Mouse (Mus musculus) forebrain, embryonic 11.5 days (tissue): ENCODE measurements at regions not wholly inside any gene's neighbourhood (a gene's known extent, or its start where the extent isn't known, plus 50 kb on each side); places are given as distances from the start of the nearest gene placed in this dataset.
A peak's percentile ranks its signal among the peaks of the same experiment; 100 is the strongest.

Experiments
- ATAC-seq: fragments of 200-750 bp; cut with Nextera tagmentation; replicated peaks from 2 replicates; pipeline ENCODE4 v1.8.0; 2017; ENCODE audit warnings: moderate TSS enrichment; ENCODE audit not compliant: low FRiP score
- DNase-seq: peaks from one replicate; pipeline ENCODE4 v3.0.0-alpha.2; 2017; ENCODE audit warnings: low spot score
- H3K27ac ChIP-seq: fragments of 300-500 bp; sonication (generic); 2 replicates; pipeline ENCODE4 v1.5.1; 2014; ENCODE audit warnings: low read depth, low read length
- H3K27me3 ChIP-seq: fragments of 300-500 bp; sonication (generic); 2 replicates; pipeline ENCODE4 v1.6.1; 2014; ENCODE audit warnings: mild to moderate bottlenecking, low read length, mixed read lengths; ENCODE audit not compliant: control insufficient read depth, insufficient read depth
- H3K36me3 ChIP-seq: fragments of 300-500 bp; sonication (generic); 2 replicates; pipeline ENCODE4 v1.6.1; 2014; ENCODE audit warnings: mild to moderate bottlenecking, low read length, moderate library complexity, mixed read lengths; ENCODE audit not compliant: control insufficient read depth, insufficient read depth
- H3K4me1 ChIP-seq: fragments of 300-500 bp; sonication (generic); replicated peaks from 2 replicates; pipeline ENCODE4 v1.6.1; 2014; ENCODE audit warnings: low read length, mixed read lengths; ENCODE audit not compliant: control insufficient read depth, insufficient read depth
- H3K4me2 ChIP-seq: fragments of 300-500 bp; sonication (generic); 2 replicates; pipeline ENCODE4 v1.6.1; 2014; ENCODE audit warnings: low read depth, mild to moderate bottlenecking, low read length, moderate library complexity, mixed read lengths; ENCODE audit not compliant: severe bottlenecking
- H3K4me3 ChIP-seq: fragments of 300-500 bp; sonication (generic); 2 replicates; pipeline ENCODE4 v1.5.1; 2014; ENCODE audit warnings: low read depth, low read length
- H3K9ac ChIP-seq: fragments of 300-500 bp; sonication (generic); 2 replicates; pipeline ENCODE4 v1.6.1; 2014; ENCODE audit warnings: low read length
- H3K9me3 ChIP-seq: fragments of 300-500 bp; sonication (generic); 2 replicates; pipeline ENCODE4 v1.6.1; 2016; ENCODE audit warnings: low read length, mixed read lengths; ENCODE audit not compliant: control insufficient read depth
- WGBS: fragments of 180-500 bp; shearing (Covaris S2); extraction: QIAGEN DNeasy Blood & Tissue Kit; methylation state at CpG from one replicate; pipeline ENCODE4 v1.1.7; 2014; 5-methylcytosine and 5-hydroxymethylcytosine counted together

GRCm38 (mm10) chr13:107456394-107456793 is 434.5 kb upstream of the Kif2a start:
- Histone ChIP-seq H3K9ac (no peak overlapping the region), H3K27me3 (no peaks in the 10 kb centered on the region), H3K4me3 (no peak overlapping the region), H3K4me1 (peaks cover 2% of the 10 kb centered on the region; the same call in 1 of the 2 replicates), H3K9me3 (no peaks in the 10 kb centered on the region), H3K4me2 (no peak overlapping the region), H3K36me3 (no peaks in the 10 kb centered on the region), H3K27ac (no peak overlapping the region)
- ATAC-seq, result no peak
- DNase-seq, result no peak
- 70% methylated on average over 2 of the region's 2 CpGs for WGBS

DNA sequence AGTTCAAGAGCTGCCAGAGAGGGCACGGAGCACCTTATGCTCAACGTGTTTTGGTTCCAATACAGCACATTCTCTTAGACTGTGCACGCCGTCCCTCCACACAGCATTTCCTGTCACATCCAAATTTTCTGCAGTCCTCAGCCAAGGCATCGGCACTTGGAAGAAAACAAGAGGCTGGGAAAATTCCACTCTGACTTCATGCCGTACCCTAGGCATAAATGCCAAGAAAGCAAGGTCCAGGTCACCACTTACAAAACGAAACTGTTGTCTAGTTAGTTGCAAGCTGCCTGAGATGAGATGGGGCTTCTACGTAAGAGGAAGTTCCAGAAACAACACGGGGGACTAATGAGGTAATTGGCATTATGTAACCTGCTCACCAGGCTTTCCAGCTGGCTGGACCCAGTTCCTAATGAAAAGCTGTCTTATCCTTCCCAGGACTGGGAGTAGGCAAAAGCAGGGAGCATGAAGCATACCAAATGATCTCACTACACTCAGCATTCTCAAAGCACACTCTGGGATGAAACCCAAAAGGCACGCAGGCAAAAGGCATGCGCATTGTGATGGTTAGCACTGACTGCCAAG is 427.8 kb upstream of the Kif2a start:
- no peaks in the 10 kb centered on the region for H3K36me3 ChIP-seq
- no peak for DNase-seq
- H3K27ac ChIP-seq, result no peak overlapping the region
- no peaks in the 10 kb centered on the region for H3K27me3 ChIP-seq
- H3K9ac ChIP-seq, result no peak overlapping the region
- 86% methylated on average over 11 of the region's 11 CpGs for WGBS
- no peak for ATAC-seq
- H3K4me3 ChIP-seq, result no peak overlapping the region
- H3K4me1 ChIP-seq, result no peaks in the 10 kb centered on the region
- no peaks in the 10 kb centered on the region for H3K9me3 ChIP-seq
- no peak overlapping the region for H3K4me2 ChIP-seq

GRCm38 (mm10) chr13:107447813-107448212 is 425.9 kb upstream of the Kif2a start:
- Histone ChIP-seq H3K4me2 (no peak overlapping the region), H3K4me3 (no peak overlapping the region), H3K9me3 (no peaks in the 10 kb centered on the region), H3K9ac (no peak overlapping the region), H3K27me3 (no peaks in the 10 kb centered on the region), H3K36me3 (no peaks in the 10 kb centered on the region), H3K27ac (no peak overlapping the region), H3K4me1 (no peaks in the 10 kb centered on the region)
- no peak for ATAC-seq
- DNase-seq, result no peak
- WGBS, result 81% methylated on average over 2 of the region's 2 CpGs

DNA sequence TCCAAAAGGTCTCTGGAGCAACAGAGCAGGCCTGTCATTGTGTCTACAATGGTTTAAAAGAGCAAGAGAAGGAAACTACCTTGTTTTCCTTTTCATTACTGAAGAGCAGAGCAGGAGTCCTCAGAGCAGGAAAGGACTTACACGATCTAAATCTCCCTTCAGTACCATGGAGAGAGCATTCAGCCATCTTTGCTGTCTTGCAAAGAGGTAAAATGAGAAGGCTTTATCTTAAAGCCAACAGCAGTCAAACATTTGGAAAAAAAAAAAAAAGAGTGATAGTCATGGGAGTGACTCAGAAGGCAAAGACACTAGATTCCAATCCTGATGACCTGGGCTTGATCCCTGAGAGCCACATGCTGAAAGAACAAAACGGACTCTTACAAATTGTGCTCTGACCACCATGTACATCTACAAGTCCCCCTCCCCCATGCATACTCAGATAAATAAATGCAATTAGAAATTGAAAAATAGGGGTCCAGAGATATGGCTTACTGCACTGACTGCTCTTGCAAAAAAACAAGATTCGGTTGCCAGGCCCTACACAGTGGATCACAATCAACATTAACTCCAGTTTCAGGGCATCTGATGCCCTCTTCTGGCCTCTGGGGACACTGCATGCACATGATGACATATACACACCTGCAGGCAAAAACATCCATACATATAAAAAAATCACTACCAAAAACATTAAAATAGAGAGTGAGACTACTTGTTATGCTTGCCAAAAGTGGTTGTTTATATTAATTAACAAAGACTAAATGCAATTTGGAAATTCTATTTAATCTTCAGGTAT is 397.6 kb upstream of the Kif2a start:
- Histone ChIP-seq H3K4me1 (no peaks in the 10 kb centered on the region), H3K36me3 (no peaks in the 10 kb centered on the region), H3K9ac (no peak overlapping the region), H3K27me3 (no peaks in the 10 kb centered on the region), H3K4me2 (no peak overlapping the region), H3K27ac (no peak overlapping the region), H3K9me3 (peaks cover 2% of the 10 kb centered on the region; the same call in 1 of the 2 replicates), H3K4me3 (no peak overlapping the region)
- ATAC-seq (no peak), DNase-seq (no peak)
- WGBS, result 80% methylated on average over 3 of the region's 3 CpGs

DNA sequence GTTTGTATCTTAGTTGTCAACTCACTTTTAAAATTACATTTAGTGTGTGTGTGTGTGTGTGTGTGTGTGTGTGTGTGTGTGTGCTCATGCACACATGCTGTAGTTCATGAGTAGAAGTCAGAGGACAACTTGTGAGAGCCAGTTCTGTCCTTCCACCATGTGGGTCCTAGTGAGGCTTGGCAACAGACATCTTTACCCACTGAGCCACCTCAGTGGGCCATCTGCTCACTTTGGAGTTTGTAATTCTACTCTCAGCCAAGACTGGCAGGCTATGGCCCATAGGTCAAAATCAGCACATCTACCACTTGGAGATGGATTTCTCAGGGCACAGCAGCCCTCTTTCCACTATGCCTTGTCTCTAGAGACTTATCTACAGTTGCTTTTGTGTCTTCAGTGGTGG is 388.3 kb upstream of the Kif2a start:
- no peaks in the 10 kb centered on the region for H3K4me1 ChIP-seq
- no peak overlapping the region for H3K4me2 ChIP-seq
- no peaks in the 10 kb centered on the region for H3K36me3 ChIP-seq
- no peak overlapping the region for H3K9ac ChIP-seq
- H3K9me3 ChIP-seq, result no peaks in the 10 kb centered on the region
- DNase-seq (no peak), ATAC-seq (no peak)
- H3K27me3 ChIP-seq, result no peaks in the 10 kb centered on the region
- no peak overlapping the region for H3K4me3 ChIP-seq
- no peak overlapping the region for H3K27ac ChIP-seq

DNA sequence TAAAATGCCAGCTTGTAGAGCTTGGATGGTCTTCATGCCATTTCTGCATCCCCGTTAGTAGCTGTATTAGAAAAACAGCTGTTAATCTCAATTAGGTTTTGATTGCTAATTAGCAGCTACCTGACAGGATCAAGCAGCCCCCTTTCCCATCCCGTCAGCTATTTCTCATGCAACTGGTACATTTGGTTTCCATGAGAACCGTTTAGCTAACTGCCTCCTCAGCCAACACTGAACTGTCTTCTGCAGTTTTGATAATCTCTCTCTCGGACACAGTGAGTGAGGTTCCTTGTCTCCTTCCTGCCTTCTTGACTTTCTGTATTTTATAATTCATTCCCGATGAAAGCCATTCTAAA is 385.7 kb upstream of the Kif2a start:
- H3K9ac ChIP-seq, result no peak overlapping the region
- H3K9me3 ChIP-seq, result no peaks in the 10 kb centered on the region
- no peak overlapping the region for H3K4me3 ChIP-seq
- no peaks in the 10 kb centered on the region for H3K27me3 ChIP-seq
- no peak overlapping the region for H3K4me2 ChIP-seq
- peak overlapping the region; percentile 39; the same call in 1 of the 2 replicates for H3K27ac ChIP-seq
- ATAC-seq (peak; percentile 64), DNase-seq (no peak)
- WGBS, result 53% methylated on average over 5 of the region's 5 CpGs
- no peaks in the 10 kb centered on the region for H3K36me3 ChIP-seq
- no peaks in the 10 kb centered on the region for H3K4me1 ChIP-seq

DNA sequence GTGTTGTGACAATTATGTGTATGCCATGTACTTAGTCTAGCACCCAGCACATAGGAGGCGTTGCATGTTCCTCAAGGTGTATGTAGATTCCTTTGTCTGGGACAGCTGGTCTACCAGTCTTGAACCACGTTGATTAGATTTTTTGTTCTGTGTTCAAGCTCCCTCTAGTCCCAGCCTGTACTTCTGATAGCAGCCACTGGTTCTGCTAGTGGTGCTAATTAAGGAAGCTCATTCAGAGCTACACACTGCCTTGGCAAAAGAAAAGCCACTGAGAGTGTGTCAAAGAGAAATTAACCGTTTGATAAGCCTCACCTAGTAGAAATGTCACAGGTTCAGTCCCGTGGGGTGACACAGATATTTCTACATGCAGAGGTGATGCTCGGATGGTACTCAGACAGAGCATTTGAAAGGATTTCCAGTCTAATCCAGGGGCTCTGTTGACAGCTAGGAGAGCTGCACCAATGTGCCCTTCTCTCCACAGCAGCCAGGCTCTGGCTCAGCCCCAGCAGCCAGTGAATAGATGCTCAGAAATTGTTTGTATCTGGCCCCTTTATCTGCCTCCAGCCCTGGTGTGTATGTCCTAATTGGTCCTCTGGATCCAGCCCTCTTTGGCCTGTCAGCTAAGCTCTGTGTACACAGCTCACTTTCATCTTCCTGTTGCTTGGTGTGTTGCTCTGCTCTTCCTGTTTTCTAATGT is 385.2 kb upstream of the Kif2a start:
- Histone ChIP-seq H3K4me1 (no peaks in the 10 kb centered on the region), H3K9me3 (no peaks in the 10 kb centered on the region), H3K4me3 (no peak overlapping the region), H3K27ac (peak overlapping the region; percentile 47), H3K27me3 (no peaks in the 10 kb centered on the region), H3K36me3 (no peaks in the 10 kb centered on the region), H3K9ac (no peak overlapping the region), H3K4me2 (no peak overlapping the region)
- ATAC-seq, result peak; percentile 91
- peak; percentile 66 for DNase-seq
- WGBS, result 57% methylated on average over 5 of the region's 5 CpGs

DNA sequence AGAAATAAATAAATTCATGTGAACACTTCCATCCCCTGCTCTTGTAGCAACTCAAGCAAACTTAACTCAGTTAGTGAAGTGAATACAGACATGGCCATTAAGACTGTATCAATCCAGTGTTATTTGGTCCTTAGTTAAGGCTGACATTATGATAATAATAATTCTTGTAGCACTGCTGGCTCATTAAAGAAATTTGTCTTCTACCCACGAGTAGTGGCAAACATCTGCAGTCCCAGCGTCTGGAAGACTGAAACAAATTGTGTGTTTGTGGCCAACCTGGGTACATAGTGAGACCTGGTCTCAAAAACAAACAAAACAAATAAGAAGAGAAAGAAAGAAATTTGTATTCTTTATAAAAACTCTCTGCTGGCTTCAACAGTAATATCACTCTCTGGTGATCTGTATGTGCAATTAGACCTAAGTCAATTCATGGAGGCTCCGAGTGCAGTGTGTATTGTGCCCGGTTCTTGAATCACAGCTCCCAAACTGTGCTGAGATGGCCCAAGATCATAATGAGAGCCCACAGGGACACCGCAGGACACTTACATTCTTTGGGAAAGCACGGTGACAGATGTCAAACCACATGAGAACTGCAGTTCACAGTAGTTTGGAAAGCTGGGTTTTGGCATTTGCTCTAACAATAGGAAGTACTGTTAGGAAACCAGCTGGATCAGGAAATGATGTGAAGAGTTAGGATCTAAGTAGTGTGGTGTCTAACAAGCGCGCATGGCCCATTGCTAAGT is 376.9 kb upstream of the Kif2a start:
- no peak overlapping the region for H3K4me3 ChIP-seq
- H3K4me2 ChIP-seq, result no peak overlapping the region
- no peak for ATAC-seq
- H3K36me3 ChIP-seq, result no peaks in the 10 kb centered on the region
- 69% methylated on average over 8 of the region's 8 CpGs for WGBS
- DNase-seq, result no peak
- no peak overlapping the region for H3K27ac ChIP-seq
- H3K4me1 ChIP-seq, result no peaks in the 10 kb centered on the region
- no peak overlapping the region for H3K9ac ChIP-seq
- no peaks in the 10 kb centered on the region for H3K9me3 ChIP-seq
- no peaks in the 10 kb centered on the region for H3K27me3 ChIP-seq
